In genomic region chr13:38615656-38616055, GRCm38 (mm10) we compare ENCODE assay signal across 14 mouse cellular contexts.
"Had no signal": no experiment of that assay in that cellular context is flagged by ENCODE, and none has a peak within 500 bp of the region (broad histone marks: within the 10 kb centered on the region; RNA-seq: fewer than 3 reads in every experiment).

No protein-coding gene starts in this region.

- H3K4me1 ChIP-seq: limb, embryonic 15.5 days; midbrain, embryonic 13.5 days had no signal

- DNase-seq: kidney, adult 2 months; kidney, postnatal 36 days; layer of hippocampus, adult 9-11 months; layer of hippocampus, postnatal 36 days; lung, embryonic 14.5 days; lung, postnatal 10 days; right cerebral cortex, postnatal 14 days; thymus, postnatal 4 days had no signal

- H3K4me3 ChIP-seq: limb, embryonic 15.5 days; midbrain, embryonic 13.5 days had no signal

- ATAC-seq: intestine, embryonic 16.5 days; midbrain, embryonic 13.5 days had no signal

- H3K9me3 ChIP-seq: limb, embryonic 15.5 days; midbrain, embryonic 13.5 days had no signal

- H3K27me3 ChIP-seq: limb, embryonic 15.5 days; midbrain, embryonic 13.5 days had no signal

- H3K27ac ChIP-seq: kidney, postnatal 0 days; limb, embryonic 15.5 days; macrophage; midbrain, embryonic 13.5 days; stomach, postnatal 0 days had no signal

- H3K9ac ChIP-seq: limb, embryonic 15.5 days; lung, embryonic 14.5 days; midbrain, embryonic 13.5 days had no signal

- H3K4me2 ChIP-seq: limb, embryonic 15.5 days; lung, embryonic 14.5 days; midbrain, embryonic 13.5 days had no signal
